Mouse (Mus musculus): ENCODE results near the gene Olfr322. TPM values are rescaled to one million over a fixed set of nuclear protein-coding genes. Genes with fewer than 3 reads are reported as not detected.
A peak's percentile ranks its signal among the peaks of the same experiment; 100 is the strongest.

Gene Olfr322
- polyA plus RNA-seq, 1 experiment from 2014 or later, result not detected

GRCm38 (mm10) chr11:58641638-58642358 lies 16.8 kb upstream of the Olfr322 start:
- ATAC-seq, result peak; percentile 37; the same call in 1 of the 2 replicates
- Histone ChIP-seq H3K27me3 (replicated peaks; ENCODE audit: insufficient read depth, low read length) (peaks cover 7% of the 10 kb centered on the region; the same call in 1 of the 2 replicates), H3K4me3 (ENCODE audit: low read depth, low read length) (no peak overlapping the region), H3K36me3 (ENCODE audit: insufficient read depth, low read length) (no peaks in the 10 kb centered on the region), H3K4me2 (replicated peaks; ENCODE audit: low read depth, low read length) (no peak overlapping the region), H3K9ac (replicated peaks; ENCODE audit: low read depth) (no peak overlapping the region), H3K27ac (ENCODE audit: low read length) (no peak overlapping the region), H3K4me1 (ENCODE audit: insufficient read depth, low read depth, low read length) (0 out of 2 replicates have a peak, but pooled peaks cover 4% of the 10 kb centered on the region), H3K9me3 (ENCODE audit: low read length) (no peaks in the 10 kb centered on the region)
- WGBS, result 71% methylated on average over 13 of the region's 13 CpGs
- TF ChIP-seq CTCF (IDR thresholded peaks at IDR 0.05) (no peak), EP300 (IDR thresholded peaks at IDR 0.05) (no peak)
- DNase-seq (ENCODE audit: low spot score), result no peak

- Histone ChIP-seq H3K4me2 (replicated peaks; ENCODE audit: low read depth, low read length) (no peak overlapping the region), H3K4me3 (ENCODE audit: low read depth, low read length) (no peak overlapping the region), H3K27ac (ENCODE audit: low read length) (no peak overlapping the region), H3K9me3 (ENCODE audit: low read length) (no peaks in the 10 kb centered on the region), H3K9ac (replicated peaks; ENCODE audit: low read depth) (no peak overlapping the region), H3K4me1 (ENCODE audit: insufficient read depth, low read depth, low read length) (0 out of 2 replicates have a peak, but pooled peaks cover 4% of the 10 kb centered on the region), H3K36me3 (ENCODE audit: insufficient read depth, low read length) (no peaks in the 10 kb centered on the region), H3K27me3 (replicated peaks; ENCODE audit: insufficient read depth, low read length) (peaks cover 7% of the 10 kb centered on the region; the same call in 1 of the 2 replicates)
- TF ChIP-seq EP300 (IDR thresholded peaks at IDR 0.05) (no peak), CTCF (IDR thresholded peaks at IDR 0.05) (peak; percentile 68)
- peak; percentile 6 for DNase-seq (ENCODE audit: low spot score)
- ATAC-seq, result no peak
- 29% methylated on average over 6 of the region's 6 CpGs for WGBS
Observed at GRCm38 (mm10) chr11:58643350-58643749, 15.2 kb upstream of the Olfr322 start.

- Histone ChIP-seq H3K9me3 (ENCODE audit: low read length) (no peaks in the 10 kb centered on the region), H3K4me3 (ENCODE audit: low read depth, low read length) (no peak overlapping the region), H3K4me2 (replicated peaks; ENCODE audit: low read depth, low read length) (no peak overlapping the region), H3K9ac (replicated peaks; ENCODE audit: low read depth) (no peak overlapping the region), H3K27ac (ENCODE audit: low read length) (no peak overlapping the region), H3K4me1 (ENCODE audit: insufficient read depth, low read depth, low read length) (no peaks in the 10 kb centered on the region), H3K36me3 (ENCODE audit: insufficient read depth, low read length) (no peaks in the 10 kb centered on the region), H3K27me3 (replicated peaks; ENCODE audit: insufficient read depth, low read length) (no peaks in the 10 kb centered on the region)
- DNase-seq (ENCODE audit: low spot score), result no peak
- no peak for TF ChIP-seq EP300 (IDR thresholded peaks at IDR 0.05)
- TF ChIP-seq CTCF (IDR thresholded peaks at IDR 0.05), result no peak
- 81% methylated on average over 3 of the region's 3 CpGs for WGBS
- no peak for ATAC-seq
Observed at GRCm38 (mm10) chr11:58655151-58655550, 3.4 kb upstream of the Olfr322 start.

- Histone ChIP-seq H3K27me3 (replicated peaks; ENCODE audit: insufficient read depth, low read length) (no peaks in the 10 kb centered on the region), H3K4me3 (ENCODE audit: low read depth, low read length) (no peak overlapping the region), H3K4me1 (ENCODE audit: insufficient read depth, low read depth, low read length) (no peaks in the 10 kb centered on the region), H3K36me3 (ENCODE audit: insufficient read depth, low read length) (no peaks in the 10 kb centered on the region), H3K9ac (replicated peaks; ENCODE audit: low read depth) (no peak overlapping the region), H3K9me3 (ENCODE audit: low read length) (no peaks in the 10 kb centered on the region), H3K4me2 (replicated peaks; ENCODE audit: low read depth, low read length) (no peak overlapping the region), H3K27ac (ENCODE audit: low read length) (no peak overlapping the region)
- DNase-seq (ENCODE audit: low spot score), result no peak
- ATAC-seq, result no peak
- TF ChIP-seq EP300 (IDR thresholded peaks at IDR 0.05) (no peak), CTCF (IDR thresholded peaks at IDR 0.05) (no peak)
Observed at GRCm38 (mm10) chr11:58669252-58669651, 10.7 kb downstream of the Olfr322 start.

- no peak overlapping the region for H3K4me2 ChIP-seq (replicated peaks; ENCODE audit: low read depth, low read length)
- H3K4me1 ChIP-seq (ENCODE audit: insufficient read depth, low read depth, low read length), result no peaks in the 10 kb centered on the region
- H3K9me3 ChIP-seq (ENCODE audit: low read length), result no peaks in the 10 kb centered on the region
- TF ChIP-seq EP300 (IDR thresholded peaks at IDR 0.05) (no peak), CTCF (IDR thresholded peaks at IDR 0.05) (no peak)
- H3K4me3 ChIP-seq (ENCODE audit: low read depth, low read length), result no peak overlapping the region
- no peaks in the 10 kb centered on the region for H3K27me3 ChIP-seq (replicated peaks; ENCODE audit: insufficient read depth, low read length)
- DNase-seq (ENCODE audit: low spot score), result no peak
- no peak overlapping the region for H3K27ac ChIP-seq (ENCODE audit: low read length)
- 48% methylated on average over 4 of the region's 4 CpGs for WGBS
- H3K9ac ChIP-seq (replicated peaks; ENCODE audit: low read depth), result no peak overlapping the region
- no peaks in the 10 kb centered on the region for H3K36me3 ChIP-seq (ENCODE audit: insufficient read depth, low read length)
- ATAC-seq, result no peak
Observed at GRCm38 (mm10) chr11:58671825-58672224, 13.2 kb downstream of the Olfr322 start.

- 74% methylated on average over 1 of the region's 1 CpGs for WGBS
- ATAC-seq (no peak), DNase-seq (ENCODE audit: low spot score) (no peak)
- Histone ChIP-seq H3K36me3 (ENCODE audit: insufficient read depth, low read length) (no peaks in the 10 kb centered on the region), H3K27ac (ENCODE audit: low read length) (no peak within 1 kb of the TSS), H3K4me1 (ENCODE audit: insufficient read depth, low read depth, low read length) (no peaks in the 10 kb centered on the region), H3K4me2 (replicated peaks; ENCODE audit: low read depth, low read length) (no peak within 1 kb of the TSS), H3K27me3 (replicated peaks; ENCODE audit: insufficient read depth, low read length) (no peaks in the 10 kb centered on the region), H3K9ac (replicated peaks; ENCODE audit: low read depth) (no peak within 1 kb of the TSS), H3K4me3 (ENCODE audit: low read depth, low read length) (no peak within 1 kb of the TSS), H3K9me3 (ENCODE audit: low read length) (no peaks in the 10 kb centered on the region)
- TF ChIP-seq CTCF (IDR thresholded peaks at IDR 0.05), result no peak
- TF ChIP-seq EP300 (IDR thresholded peaks at IDR 0.05), result no peak
Observed at GRCm38 (mm10) chr11:58680799-58681198, 22.2 kb downstream of the Olfr322 start, which contains the start of gene Olfr320. Olfr320 (plus strand) TSS chr11:58681099.

Data from lung, postnatal 0 days (tissue).